Mouse (Mus musculus): ENCODE data around the gene Gm20696. TPM values are rescaled to one million over a fixed set of nuclear protein-coding genes. Genes with fewer than 3 reads are reported as not detected.

The Gm20696 gene
- polyA plus RNA-seq, 1 experiment from 2014 or later, result 1.4 TPM

DNA sequence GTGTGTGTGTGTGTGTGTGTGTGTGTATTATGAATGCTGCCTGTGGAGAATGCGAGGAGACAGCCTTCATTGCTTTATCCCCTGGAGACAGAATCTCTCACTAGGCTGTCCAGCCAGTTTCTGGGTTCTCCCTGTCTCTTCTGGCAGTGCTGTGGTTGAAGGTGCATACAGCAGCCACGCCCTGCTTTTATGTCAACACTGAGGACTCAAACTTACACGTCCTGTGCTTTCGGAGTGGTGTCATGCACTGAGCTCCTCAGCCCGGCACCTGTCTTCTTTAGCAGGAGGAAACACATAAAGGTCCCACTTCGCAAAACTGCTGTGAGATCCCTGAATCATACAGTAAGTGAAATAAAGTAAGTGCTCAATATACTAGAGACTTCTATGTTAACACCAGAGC lies 264.8 kb downstream of the Gm20696 start:
- no peaks in the 10 kb centered on the region for H3K9me3 ChIP-seq (ENCODE audit: control insufficient read depth, low read length)
- H3K4me2 ChIP-seq (replicated peaks; ENCODE audit: low read depth), result no peak overlapping the region
- H3K27me3 ChIP-seq (ENCODE audit: control insufficient read depth, insufficient read depth, low read length), result no peaks in the 10 kb centered on the region
- H3K36me3 ChIP-seq (ENCODE audit: control insufficient read depth, insufficient read depth, low read length), result no peaks in the 10 kb centered on the region
- WGBS, result 57% methylated on average over 6 of the region's 6 CpGs
- H3K27ac ChIP-seq (replicated peaks), result peak overlapping the region; percentile 35; the same call in 1 of the 2 replicates
- TF ChIP-seq EP300 (optimal IDR thresholded peaks at IDR 0.05), result no peak
- no peak for TF ChIP-seq CTCF (IDR thresholded peaks at IDR 0.05; ENCODE audit: low read depth)
- DNase-seq (ENCODE audit: low spot score) (no peak), ATAC-seq (ENCODE audit: low FRiP score, low TSS enrichment) (peak; percentile 38)
- 0 out of 2 replicates have a peak, but pooled peaks cover 3% of the 10 kb centered on the region for H3K4me1 ChIP-seq (replicated peaks; ENCODE audit: control insufficient read depth, insufficient read depth)
- H3K9ac ChIP-seq (ENCODE audit: low read length), result no peak overlapping the region
- H3K4me3 ChIP-seq (ENCODE audit: low read depth, low read length), result no peak overlapping the region

- Histone ChIP-seq H3K27ac (replicated peaks) (no peak overlapping the region), H3K4me2 (replicated peaks; ENCODE audit: low read depth) (no peak overlapping the region), H3K9ac (ENCODE audit: low read length) (no peak overlapping the region), H3K4me3 (ENCODE audit: low read depth, low read length) (no peak overlapping the region), H3K36me3 (ENCODE audit: control insufficient read depth, insufficient read depth, low read length) (no peaks in the 10 kb centered on the region), H3K27me3 (ENCODE audit: control insufficient read depth, insufficient read depth, low read length) (no peaks in the 10 kb centered on the region), H3K4me1 (replicated peaks; ENCODE audit: control insufficient read depth, insufficient read depth) (0 out of 2 replicates have a peak, but pooled peaks cover 3% of the 10 kb centered on the region), H3K9me3 (ENCODE audit: control insufficient read depth, low read length) (no peaks in the 10 kb centered on the region)
- 51% methylated on average over 2 of the region's 2 CpGs for WGBS
- DNase-seq (ENCODE audit: low spot score), result no peak
- TF ChIP-seq EP300 (optimal IDR thresholded peaks at IDR 0.05) (no peak), CTCF (IDR thresholded peaks at IDR 0.05; ENCODE audit: low read depth) (no peak)
- ATAC-seq (ENCODE audit: low FRiP score, low TSS enrichment), result no peak
Measured at GRCm38 (mm10) chr6:99401211-99401610, 265.4 kb downstream of the Gm20696 start.

DNA sequence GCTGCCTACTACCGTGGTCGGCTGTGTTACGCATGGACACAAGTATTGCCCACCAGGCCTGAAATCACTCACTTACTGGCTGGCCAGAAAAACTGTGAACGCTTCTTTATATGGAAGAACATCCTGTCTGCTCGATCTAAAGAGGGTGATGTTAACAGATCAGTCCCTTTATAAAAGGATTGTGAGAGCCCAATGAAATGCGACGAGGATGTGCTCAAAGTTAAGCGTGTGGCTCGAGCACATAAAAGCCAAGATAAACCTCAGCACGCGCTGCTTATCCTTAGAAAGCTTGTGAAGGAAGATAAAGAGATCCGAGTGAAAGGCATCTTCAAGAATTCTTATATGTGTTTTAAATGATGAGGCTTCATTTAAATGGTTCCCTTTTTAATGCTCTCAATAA lies 270.9 kb downstream of the Gm20696 start:
- ATAC-seq (ENCODE audit: low FRiP score, low TSS enrichment), result no peak
- H3K27ac ChIP-seq (replicated peaks), result no peak overlapping the region
- no peak overlapping the region for H3K9ac ChIP-seq (ENCODE audit: low read length)
- WGBS, result 83% methylated on average over 12 of the region's 12 CpGs
- no peaks in the 10 kb centered on the region for H3K9me3 ChIP-seq (ENCODE audit: control insufficient read depth, low read length)
- TF ChIP-seq EP300 (optimal IDR thresholded peaks at IDR 0.05) (no peak), CTCF (IDR thresholded peaks at IDR 0.05; ENCODE audit: low read depth) (no peak)
- H3K4me3 ChIP-seq (ENCODE audit: low read depth, low read length), result no peak overlapping the region
- no peaks in the 10 kb centered on the region for H3K36me3 ChIP-seq (ENCODE audit: control insufficient read depth, insufficient read depth, low read length)
- H3K27me3 ChIP-seq (ENCODE audit: control insufficient read depth, insufficient read depth, low read length), result no peaks in the 10 kb centered on the region
- H3K4me1 ChIP-seq (replicated peaks; ENCODE audit: control insufficient read depth, insufficient read depth), result no peaks in the 10 kb centered on the region
- no peak for DNase-seq (ENCODE audit: low spot score)
- no peak overlapping the region for H3K4me2 ChIP-seq (replicated peaks; ENCODE audit: low read depth)

GRCm38 (mm10) chr6:99394801-99395200 lies 271.8 kb downstream of the Gm20696 start:
- TF ChIP-seq EP300 (optimal IDR thresholded peaks at IDR 0.05) (no peak), CTCF (IDR thresholded peaks at IDR 0.05; ENCODE audit: low read depth) (no peak)
- Histone ChIP-seq H3K4me3 (ENCODE audit: low read depth, low read length) (no peak overlapping the region), H3K4me1 (replicated peaks; ENCODE audit: control insufficient read depth, insufficient read depth) (no peaks in the 10 kb centered on the region), H3K36me3 (ENCODE audit: control insufficient read depth, insufficient read depth, low read length) (no peaks in the 10 kb centered on the region), H3K9me3 (ENCODE audit: control insufficient read depth, low read length) (no peaks in the 10 kb centered on the region), H3K4me2 (replicated peaks; ENCODE audit: low read depth) (no peak overlapping the region), H3K9ac (ENCODE audit: low read length) (no peak overlapping the region), H3K27ac (replicated peaks) (no peak overlapping the region), H3K27me3 (ENCODE audit: control insufficient read depth, insufficient read depth, low read length) (no peaks in the 10 kb centered on the region)
- ATAC-seq (ENCODE audit: low FRiP score, low TSS enrichment) (no peak), DNase-seq (ENCODE audit: low spot score) (no peak)
- WGBS, result 35% methylated on average over 5 of the region's 5 CpGs

GRCm38 (mm10) chr6:99392484-99392883 lies 274.1 kb downstream of the Gm20696 start:
- H3K36me3 ChIP-seq (ENCODE audit: control insufficient read depth, insufficient read depth, low read length), result no peaks in the 10 kb centered on the region
- ATAC-seq (ENCODE audit: low FRiP score, low TSS enrichment), result no peak
- H3K4me3 ChIP-seq (ENCODE audit: low read depth, low read length), result no peak overlapping the region
- H3K27me3 ChIP-seq (ENCODE audit: control insufficient read depth, insufficient read depth, low read length), result no peaks in the 10 kb centered on the region
- no peak for TF ChIP-seq CTCF (IDR thresholded peaks at IDR 0.05; ENCODE audit: low read depth)
- no peak for TF ChIP-seq EP300 (optimal IDR thresholded peaks at IDR 0.05)
- no peak overlapping the region for H3K27ac ChIP-seq (replicated peaks)
- no peaks in the 10 kb centered on the region for H3K9me3 ChIP-seq (ENCODE audit: control insufficient read depth, low read length)
- no peak for DNase-seq (ENCODE audit: low spot score)
- no peaks in the 10 kb centered on the region for H3K4me1 ChIP-seq (replicated peaks; ENCODE audit: control insufficient read depth, insufficient read depth)
- no peak overlapping the region for H3K9ac ChIP-seq (ENCODE audit: low read length)
- 73% methylated on average over 6 of the region's 6 CpGs for WGBS
- no peak overlapping the region for H3K4me2 ChIP-seq (replicated peaks; ENCODE audit: low read depth)

GRCm38 (mm10) chr6:99388741-99389675 lies 277.6 kb downstream of the Gm20696 start:
- WGBS, result 52% methylated on average over 19 of the region's 19 CpGs
- DNase-seq (ENCODE audit: low spot score) (no peak), ATAC-seq (ENCODE audit: low FRiP score, low TSS enrichment) (peak; percentile 67; the same call in 1 of the 2 replicates)
- no peaks in the 10 kb centered on the region for H3K27me3 ChIP-seq (ENCODE audit: control insufficient read depth, insufficient read depth, low read length)
- H3K36me3 ChIP-seq (ENCODE audit: control insufficient read depth, insufficient read depth, low read length), result no peaks in the 10 kb centered on the region
- H3K9me3 ChIP-seq (ENCODE audit: control insufficient read depth, low read length), result no peaks in the 10 kb centered on the region
- H3K4me1 ChIP-seq (replicated peaks; ENCODE audit: control insufficient read depth, insufficient read depth), result no peaks in the 10 kb centered on the region
- H3K4me3 ChIP-seq (ENCODE audit: low read depth, low read length), result no peak overlapping the region
- TF ChIP-seq EP300 (optimal IDR thresholded peaks at IDR 0.05) (no peak), CTCF (IDR thresholded peaks at IDR 0.05; ENCODE audit: low read depth) (no peak)
- H3K9ac ChIP-seq (ENCODE audit: low read length), result peak overlapping the region; percentile 27; the same call in 1 of the 2 replicates
- 0 out of 2 replicates have a peak overlapping the region, but pooled peaks have one; percentile 14 for H3K4me2 ChIP-seq (replicated peaks; ENCODE audit: low read depth)
- peak overlapping the region; percentile 90 for H3K27ac ChIP-seq (replicated peaks)
